Mouse (Mus musculus): ENCODE measurements around the gene Map3k1. TPM values are rescaled to one million over a fixed set of nuclear protein-coding genes. Genes with fewer than 3 reads are reported as not detected.

Map3k1 gene
- total RNA-seq (2021), result 10 to 100 TPM; 21.2 to 22.6 TPM
- long read RNA-seq, experiment 1, result 0 reads
- long read RNA-seq, experiment 2, full-length matches to known transcripts, result 1 of 5 reads
- long read RNA-seq, experiment 2, partial matches to known transcripts, result 2 of 5 reads
- long read RNA-seq, experiment 2, other reads (novel, unspliced or antisense), result 2 of 5 reads

DNA sequence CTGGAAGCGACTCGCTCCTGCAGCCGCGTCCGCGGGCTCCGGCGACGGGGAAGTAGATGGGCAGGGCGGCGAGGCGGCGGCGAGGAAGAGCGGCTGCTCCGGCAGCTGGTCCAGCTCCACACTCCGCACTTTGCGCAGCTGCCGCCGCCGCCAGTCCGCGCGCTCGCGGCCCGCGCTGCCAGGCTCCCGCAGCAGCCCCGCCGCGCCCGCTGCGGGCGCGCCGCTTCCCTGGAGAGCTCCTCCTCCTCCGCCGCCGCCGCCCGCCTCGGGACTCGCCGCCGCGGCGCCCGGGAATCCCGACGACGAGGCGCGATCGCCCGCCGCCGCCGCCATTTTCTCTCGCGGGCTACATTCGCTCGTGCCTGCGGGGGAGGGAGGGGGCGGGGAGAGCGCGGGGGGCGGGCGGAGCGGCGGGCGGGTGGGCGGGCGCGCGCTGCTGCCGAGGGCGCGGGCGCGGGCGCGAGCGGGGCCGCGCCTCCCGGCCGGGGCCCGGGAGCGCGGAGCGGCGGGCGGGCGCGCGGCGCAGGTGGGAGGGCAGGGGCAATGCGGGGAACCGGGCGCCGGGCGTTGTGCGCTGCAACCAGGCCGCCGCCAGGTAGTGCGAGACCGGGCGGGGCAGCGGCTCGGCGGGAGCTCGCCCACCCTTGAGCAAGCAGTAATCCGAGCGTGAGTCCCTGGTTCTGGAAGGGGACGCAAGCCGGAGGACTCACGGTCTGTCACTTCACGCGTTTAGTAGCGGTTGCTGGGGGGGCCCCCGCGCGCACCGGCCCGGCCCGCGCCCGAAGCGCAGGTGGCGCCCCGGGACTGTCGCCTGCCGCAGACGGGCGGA lies at the start of gene Map3k1:
TSS of gene Map3k1 (minus strand) at position 357 of the 829 bp plus-strand sequence.
- DNase-seq (ENCODE audit: low spot score in 2 of 2), result peak; percentile 61 to 67

DNA sequence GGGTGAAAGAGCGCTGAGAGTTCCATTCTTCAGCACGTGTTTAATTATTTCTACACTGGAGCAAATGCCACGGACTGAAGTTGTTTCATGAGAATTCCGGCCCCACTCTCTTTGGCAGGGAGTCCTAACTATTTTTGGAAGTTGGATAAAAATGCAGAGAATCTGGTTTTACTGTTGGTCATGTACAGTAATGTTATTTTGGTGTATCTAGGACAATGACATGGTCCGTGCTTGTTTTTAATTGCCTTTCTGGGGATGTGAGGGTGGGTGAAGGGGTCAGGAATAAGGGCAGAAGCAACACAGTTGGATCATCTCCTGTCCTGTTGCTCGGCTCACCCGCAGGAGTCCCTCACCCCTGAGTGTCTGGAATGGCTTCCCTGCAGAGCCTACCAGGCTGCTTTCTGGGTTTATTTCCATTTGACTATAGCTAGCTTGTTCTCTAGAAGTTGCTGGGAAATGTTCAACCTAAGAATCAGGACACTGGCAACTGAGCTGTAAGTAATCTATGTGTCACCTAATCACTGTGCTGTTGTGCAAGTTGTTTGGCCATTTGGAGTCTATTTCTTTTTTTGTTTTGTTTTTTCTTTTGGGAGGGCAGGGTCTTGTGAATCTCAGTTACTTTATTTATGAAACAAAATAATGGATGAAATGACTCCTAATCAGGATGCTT lies 48.1 kb upstream of the Map3k1 start:
- DNase-seq (ENCODE audit: low spot score in 2 of 2), result no peak

DNA sequence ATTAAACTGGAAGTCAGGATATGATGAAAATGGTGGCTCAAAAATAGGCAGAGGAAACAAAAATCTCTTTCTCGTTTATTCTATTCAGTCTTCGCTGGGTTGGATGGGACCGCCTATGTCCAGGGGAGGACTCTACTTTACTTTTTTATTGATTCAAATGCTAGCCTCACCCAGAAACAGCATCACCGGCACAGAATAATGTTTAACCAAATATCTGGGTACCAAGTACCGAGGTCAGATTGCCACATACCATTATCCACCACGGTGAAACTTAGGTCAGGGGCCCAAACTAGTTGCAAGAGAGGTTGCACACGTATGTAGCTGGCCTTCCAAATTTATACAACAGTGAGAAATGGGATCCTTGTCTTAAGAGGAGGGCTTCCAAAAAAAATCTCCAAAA lies 47.4 kb upstream of the Map3k1 start:
- DNase-seq (ENCODE audit: low spot score in 2 of 2), result no peak

DNA sequence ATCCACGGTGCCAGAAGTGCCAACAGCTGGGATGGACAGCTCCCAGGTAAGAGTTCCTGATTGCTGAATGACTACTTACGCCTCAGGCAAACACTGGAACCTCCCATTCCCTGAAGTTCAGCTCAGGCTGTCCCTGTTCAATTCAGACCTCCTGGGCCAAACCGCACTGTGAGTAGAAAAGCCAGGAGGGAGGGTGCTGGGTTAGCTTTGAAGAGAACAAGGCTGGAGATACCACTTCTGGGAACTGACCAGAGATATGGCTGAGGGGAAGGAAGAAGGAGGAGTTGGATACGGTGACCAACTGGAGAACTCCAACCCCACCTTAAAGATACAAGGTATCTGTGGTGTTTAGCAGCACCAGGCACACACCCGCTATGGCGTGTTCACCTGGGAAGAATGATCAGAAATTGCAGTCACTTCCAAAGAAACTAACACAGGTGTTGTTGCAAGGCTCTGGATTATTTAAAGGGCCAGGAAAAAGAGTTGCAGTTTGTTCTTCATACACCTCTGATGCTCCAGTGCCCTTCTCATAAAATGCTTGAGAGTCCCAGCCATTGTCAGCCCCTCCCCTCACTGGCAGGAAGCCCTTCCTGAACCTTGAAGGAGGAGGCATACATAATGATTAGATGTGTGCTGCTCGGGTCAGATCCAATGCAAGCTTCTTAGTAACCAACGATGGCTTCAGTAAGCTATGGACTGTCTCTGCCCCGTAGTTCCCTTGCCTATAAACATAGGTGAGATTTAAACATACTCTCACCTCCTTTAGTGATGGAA lies 43.8 kb upstream of the Map3k1 start:
- DNase-seq (ENCODE audit: low spot score in 2 of 2), result no peak

DNA sequence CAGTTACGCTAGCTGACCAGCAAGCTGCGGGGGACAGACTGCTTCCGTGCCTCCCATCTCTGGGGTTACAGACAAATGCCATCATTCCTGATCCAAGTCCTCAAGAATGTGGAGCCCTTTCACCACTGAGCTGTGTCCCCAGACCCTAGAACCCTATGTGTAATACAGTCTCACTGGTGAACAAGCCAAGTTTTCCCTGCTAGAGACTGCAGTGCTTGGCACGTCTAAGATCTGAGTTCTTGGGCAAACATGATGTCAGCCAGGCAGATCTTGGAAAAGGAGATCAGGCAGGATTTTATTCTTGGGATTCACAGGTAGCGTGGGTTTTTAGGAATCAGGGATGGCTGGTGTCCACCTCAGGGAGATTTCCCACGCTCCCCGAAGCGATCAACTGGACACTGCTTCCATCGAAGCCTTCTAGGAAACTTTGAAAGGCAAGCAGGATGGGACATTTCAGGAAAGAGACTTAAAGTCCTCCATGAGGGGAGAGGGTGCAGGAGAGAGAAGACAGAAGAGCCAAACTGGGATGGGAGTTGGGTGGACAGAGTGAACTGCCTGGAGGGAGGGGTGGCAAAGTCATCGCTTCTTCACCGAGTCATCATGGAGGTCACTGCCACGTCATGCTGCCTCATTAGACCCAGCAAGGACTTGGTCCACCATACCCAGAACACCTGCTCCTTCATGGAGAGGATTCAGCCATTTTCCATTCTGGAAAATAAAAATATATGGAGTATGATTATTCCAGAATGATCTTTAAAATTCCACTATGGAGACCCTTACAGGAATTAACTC lies 41.4 kb upstream of the Map3k1 start:
- no peak for DNase-seq (ENCODE audit: low spot score in 2 of 2)

DNA sequence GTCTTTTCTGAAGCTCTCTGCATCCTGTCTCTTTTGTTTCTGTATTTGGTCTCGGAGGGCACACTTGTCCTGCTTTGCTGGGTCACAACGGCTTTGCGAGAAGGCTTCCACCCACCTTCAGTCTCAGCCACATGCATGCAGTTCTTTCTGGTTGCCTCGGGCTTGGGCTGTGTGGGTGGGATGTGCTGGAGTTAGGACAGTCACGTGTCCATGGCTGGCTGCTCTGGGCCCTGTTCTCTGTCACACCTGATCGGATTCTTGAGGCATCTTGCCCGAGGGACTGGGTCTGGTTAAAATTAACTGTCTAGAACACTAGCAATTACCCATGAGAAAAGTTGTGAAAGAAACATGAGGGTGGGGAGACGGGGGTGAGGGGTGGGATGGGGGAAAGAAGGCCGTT lies 36.7 kb upstream of the Map3k1 start:
- no peak for DNase-seq (ENCODE audit: low spot score in 2 of 2)

DNA sequence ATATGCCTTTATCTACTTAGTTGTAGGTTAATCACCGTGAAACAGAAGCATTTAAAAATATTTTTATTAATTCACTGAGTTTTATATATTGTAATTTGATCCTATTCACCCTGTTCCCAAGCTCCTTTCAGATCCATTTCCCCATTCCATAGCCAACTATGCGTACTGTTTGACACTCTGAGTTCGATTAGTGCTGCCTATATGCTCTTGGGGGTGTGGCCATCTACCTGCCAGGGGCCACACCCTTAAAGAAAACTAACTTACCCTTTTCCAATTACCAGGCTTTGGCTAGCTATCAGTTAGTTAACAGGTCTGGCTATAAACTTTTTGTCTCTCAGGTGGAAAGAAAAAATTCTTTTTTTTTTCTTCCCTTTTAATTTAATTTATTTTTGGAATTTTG lies 35.5 kb upstream of the Map3k1 start:
- DNase-seq (ENCODE audit: low spot score in 2 of 2), result no peak

DNA sequence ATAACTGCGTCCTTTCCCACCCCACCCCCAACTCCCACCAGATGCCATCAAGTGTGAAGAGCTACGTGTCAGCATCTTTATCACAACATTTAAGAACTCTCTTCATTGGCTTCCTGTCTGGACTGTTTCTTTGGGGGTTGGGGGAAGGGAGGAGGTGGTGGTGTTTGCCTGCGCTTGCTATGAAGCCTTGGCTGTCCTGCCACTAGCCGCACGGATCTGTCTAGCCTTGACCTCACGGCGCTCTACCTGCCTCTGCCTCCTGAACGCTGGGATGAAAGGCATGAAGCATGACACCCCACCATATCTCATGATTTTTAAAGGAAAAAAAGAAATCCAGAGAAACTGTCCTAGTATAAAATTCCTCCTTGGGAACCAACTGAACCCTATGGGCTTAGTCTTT lies 27.0 kb upstream of the Map3k1 start:
- DNase-seq (ENCODE audit: low spot score in 2 of 2), result no peak

DNA sequence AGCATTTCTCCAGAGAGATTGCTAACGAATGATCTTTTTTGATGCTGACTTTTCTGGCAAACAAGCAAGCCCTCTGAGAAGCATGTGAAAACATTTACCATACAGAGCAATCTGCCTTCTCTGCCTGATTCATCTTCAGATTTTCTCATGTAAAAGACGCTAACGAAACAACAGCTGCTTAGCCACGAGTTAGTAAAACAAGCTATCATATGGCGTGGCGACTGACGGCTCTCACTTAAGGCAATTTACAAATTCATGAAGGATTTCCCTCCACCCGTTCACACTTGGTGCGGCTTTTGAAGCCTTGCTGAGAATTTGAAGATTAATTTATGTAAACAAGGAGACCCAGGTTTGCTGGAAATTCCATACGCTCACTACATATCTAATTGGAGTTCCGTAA lies 25.8 kb upstream of the Map3k1 start:
- DNase-seq (ENCODE audit: low spot score in 2 of 2), result no peak

DNA sequence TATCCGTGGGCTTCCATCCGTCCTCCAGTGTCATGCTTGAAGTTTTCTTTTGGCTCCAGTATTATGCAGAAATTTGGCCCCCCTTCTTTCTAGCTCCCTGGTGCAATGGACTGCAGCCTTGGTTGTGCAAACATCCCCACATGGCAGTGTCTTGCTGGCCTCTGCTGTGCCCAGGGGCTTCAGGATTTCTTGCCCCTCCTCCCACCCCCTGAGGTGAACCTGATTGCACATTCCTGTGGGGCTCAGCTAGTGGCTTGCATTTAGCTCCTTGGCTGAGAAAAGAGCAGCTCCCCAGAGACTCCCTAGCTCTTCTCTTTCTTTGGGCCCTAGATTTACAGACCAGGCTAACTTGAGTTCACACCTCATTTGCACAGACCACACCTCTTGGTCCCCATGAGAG lies 20.7 kb upstream of the Map3k1 start:
- DNase-seq (ENCODE audit: low spot score in 2 of 2), result no peak

DNA sequence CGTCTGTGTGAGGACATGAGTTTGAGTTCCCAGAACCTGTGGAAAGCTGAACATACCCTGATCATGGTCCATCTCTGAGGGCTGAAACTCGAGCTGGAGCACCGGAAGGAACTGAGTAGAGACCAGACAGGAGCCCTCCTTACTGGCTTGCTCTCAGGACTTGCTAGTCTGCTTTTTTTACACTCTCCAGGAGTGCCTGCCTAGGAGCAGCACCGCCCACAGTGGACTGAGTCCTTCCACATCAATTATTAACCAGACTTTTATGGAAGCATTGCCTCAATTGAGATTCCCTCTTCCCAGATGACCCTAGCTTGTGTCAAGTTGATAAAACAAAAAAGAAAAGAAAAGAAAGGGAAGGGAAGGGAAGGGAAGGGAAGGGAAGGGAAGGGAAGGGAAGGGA lies 18.7 kb upstream of the Map3k1 start:
- no peak for DNase-seq (ENCODE audit: low spot score in 2 of 2)

DNA sequence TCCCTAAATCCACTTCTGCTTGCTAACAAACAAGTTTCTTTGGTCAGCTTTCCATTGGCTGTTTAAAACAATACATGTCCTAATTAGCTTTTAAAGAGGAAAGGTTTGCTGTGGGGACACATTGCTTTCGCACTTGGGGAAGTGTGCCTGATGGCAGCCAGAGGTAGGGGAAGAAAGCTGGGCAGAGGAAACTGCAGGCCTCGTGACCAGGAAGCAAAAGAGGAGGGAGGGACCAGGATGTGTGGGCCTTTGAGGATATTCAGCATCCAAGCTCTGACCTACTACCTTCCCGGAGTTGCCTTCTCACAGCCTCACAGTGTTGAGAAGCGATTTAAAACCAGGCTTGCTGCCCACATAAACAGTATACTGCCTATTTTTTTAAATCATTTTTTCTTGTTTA lies 15.4 kb upstream of the Map3k1 start:
- DNase-seq (ENCODE audit: low spot score in 2 of 2), result no peak

DNA sequence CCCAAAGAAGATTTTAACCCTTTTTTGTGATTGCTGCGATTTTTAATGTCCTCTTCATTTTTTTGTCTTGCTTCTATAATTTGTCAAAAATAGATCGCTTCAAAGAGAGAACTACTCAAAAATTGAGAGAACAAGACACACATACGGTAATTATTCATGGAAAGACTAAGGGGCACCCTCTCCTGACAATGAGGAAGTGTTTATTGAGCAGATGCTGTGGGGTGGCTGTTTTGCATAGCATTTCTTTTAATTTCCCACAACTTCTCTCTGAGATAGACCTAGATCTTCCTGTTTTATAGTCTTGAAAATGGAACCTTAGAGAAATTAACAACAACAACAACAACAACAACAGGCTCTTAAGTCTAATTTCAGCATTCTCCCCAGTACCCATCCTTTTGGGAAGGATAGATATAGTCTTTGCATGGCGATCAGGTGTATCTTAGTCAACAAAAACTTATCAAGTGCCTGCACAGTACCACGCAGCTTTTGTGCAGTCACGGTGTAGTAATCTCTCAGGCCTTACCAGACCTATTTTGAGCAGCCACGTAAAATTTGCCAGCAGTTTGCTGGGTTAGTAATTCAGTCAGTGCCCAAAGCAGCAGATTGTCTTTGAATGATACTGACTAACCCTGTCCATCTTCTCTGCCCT lies 13.1 kb upstream of the Map3k1 start:
- no peak for DNase-seq (ENCODE audit: low spot score in 2 of 2)

DNA sequence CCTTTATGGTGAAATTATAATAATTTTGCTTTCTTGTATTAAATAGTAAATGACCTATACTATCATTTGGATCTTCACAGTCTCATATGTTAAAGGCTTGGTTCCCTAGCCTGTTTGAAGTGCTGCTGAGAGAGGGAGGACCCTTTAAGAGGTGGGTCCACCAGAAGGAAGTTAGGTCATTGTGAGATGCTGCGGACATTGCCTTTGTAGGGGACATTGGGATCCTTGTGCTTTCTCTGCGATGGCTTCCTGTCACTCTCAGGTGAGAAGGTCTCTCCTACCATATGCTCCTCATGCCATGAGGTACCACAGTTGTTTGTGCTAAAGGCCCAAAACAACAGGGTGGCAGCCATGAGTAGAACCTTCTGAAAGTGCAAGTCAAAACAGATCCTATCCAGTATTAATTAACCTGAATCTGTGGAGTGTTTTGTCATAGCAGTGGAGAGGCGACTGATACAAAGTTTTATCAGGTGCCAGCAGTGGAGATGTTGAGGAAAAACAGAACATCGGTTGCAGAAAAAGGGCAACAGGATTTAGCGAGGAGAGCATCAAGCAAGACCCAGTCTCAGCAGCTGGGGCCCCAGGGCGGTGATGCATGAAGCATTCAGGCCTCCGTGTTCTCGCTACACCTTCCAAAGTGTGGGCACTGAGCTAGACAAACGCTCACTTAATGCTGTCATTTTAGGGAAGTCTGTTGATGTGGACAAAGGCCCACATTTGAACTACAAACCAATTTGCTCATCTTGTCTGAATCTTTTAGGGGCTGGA lies 11.0 kb upstream of the Map3k1 start:
- DNase-seq (ENCODE audit: low spot score in 2 of 2), result no peak

DNA sequence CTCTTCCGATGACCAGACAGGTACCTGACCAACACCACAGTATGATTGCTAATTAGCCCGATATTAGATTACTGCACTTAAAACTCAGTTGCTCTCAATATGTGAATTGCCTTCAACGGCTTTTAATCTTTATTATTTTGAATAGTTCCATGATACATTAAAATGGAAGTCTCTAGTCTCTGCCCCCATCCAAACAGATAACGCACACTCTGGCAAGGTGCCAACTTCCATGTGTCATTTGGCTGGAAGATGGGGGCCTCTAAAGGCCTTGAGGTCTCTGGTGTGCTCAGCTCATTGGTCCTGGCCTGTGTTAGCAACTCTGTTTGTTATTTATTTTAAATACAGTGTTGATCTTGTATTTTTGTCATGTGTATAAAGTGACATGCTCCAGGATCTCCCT lies 10.3 kb upstream of the Map3k1 start:
- no peak for DNase-seq (ENCODE audit: low spot score in 2 of 2)

DNA sequence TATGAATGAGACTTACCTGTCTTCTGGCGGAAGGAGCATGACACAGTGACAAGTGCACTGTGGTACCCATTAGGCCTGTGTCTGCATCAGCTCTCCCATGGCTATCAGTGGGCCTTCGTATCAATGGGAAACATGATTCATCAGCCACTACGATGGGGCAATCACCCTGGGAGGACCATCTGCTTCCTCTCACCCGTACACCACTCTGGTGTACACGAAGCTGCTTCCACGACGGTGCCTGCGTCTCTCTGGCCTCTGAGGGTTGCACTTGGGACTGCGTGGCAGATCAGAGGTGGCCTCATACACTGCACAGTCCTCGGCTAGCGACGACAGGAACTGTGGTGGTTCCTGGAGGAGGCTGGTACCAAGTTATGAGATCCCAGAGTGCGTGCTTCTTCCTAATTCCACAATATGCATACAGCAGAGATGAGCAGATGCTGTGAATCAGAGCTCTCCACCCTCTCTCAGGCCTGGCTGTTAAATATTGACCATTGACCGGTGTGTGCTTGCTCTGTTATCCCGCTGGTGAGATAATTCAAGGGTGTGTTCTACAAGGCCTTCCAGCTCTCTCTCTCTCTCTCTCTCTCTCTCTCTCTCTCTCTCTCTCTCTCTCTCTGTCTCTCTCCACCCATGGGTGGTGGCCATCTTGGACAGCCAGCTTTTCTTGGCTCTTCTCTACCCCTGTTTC lies 9.6 kb upstream of the Map3k1 start:
- no peak for DNase-seq (ENCODE audit: low spot score in 2 of 2)

DNA sequence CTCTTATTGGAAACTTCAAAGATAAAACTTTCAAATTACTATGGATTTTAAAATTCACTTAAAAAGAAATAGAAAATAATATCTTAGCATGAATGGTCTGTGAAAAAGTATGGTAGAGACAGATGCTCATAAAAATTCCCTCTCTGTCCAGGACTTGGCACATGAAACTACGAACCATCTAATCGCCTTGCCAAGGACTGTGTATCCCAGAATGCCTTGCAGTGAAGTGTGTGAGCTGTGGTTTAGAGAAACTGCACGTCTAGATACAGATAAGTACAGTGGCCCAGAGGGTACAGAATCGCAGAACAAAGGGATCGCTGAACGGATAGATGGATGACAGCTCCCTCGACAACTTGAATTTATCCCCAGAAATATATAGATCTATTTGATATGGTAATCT lies 9.0 kb upstream of the Map3k1 start:
- no peak for DNase-seq (ENCODE audit: low spot score in 2 of 2)

DNA sequence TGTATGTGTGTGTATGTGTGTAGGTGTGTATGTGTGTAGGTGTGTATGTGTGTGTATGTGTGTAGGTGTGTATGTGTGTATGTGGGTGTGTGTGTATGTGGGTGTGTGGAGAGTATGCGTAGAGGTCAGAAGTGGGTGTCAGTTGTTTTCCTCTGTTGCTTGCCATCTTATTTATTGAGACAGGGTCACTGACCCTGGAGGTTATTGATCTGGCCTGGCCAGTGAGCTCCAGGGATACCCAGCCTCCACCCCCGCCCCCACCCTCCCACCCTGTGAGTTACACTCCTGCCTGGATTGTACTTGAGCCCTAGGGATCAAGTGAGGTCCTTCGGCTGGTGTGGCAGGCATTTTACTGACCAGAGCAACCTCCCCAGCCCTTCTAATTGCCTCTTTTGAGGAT lies 7.6 kb upstream of the Map3k1 start:
- DNase-seq (ENCODE audit: low spot score in 2 of 2), result no peak

DNA sequence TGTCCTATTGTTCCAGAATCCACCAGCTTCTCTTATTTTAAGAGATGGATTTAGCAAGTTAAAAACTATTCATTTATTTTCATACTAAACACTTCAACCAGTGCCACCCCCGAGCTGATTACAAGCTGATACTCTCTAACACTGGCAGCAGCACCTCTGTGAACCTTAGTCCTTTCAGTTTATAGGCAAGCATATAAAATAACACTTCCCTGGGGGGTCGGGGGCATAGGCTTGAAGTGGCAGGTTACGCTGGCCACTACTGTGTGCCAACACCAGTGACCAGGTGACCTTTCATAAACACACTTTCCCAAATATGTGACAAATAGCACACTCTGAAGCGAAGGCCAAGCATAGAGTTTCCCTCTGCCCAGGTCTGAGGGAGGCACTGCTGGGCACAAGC lies 6.7 kb upstream of the Map3k1 start:
- no peak for DNase-seq (ENCODE audit: low spot score in 2 of 2)
